Mouse (Mus musculus) liver, adult 2 months (tissue): Measurements from ENCODE around the gene Hist1h4n. TPM values are rescaled to one million over a fixed set of nuclear protein-coding genes. Genes with fewer than 3 reads are reported as not detected.
A peak's percentile ranks its signal among the peaks of the same experiment; 100 is the strongest.
"Not testable (repeated sequence)": the region's sequence is repeated elsewhere in the genome, so short reads cannot be mapped to it uniquely, and the experiment has no call there.

Experiments
- DNase-seq: peaks from one replicate; pipeline ENCODE4 v3.0.0-alpha.2; 2011; ENCODE audit warnings: low read depth, low spot score; ENCODE audit errors: extremely low read depth
- H3K27ac ChIP-seq: fragments of 200-500 bp; replicated peaks from 2 replicates; pipeline ENCODE4 v1.5.1; 2012; ENCODE audit warnings: low read depth, mild to moderate bottlenecking, control low read depth, inconsistent platforms, low read length; ENCODE audit not compliant: insufficient read depth
- H3K27me3 ChIP-seq: fragments of 200-500 bp; 2 replicates; pipeline ENCODE4 v1.6.1; 2012; ENCODE audit warnings: mild to moderate bottlenecking, moderate library complexity, low read length, inconsistent platforms; ENCODE audit not compliant: control insufficient read depth, insufficient read depth
- H3K36me3 ChIP-seq: fragments of 200-500 bp; 2 replicates; pipeline ENCODE4 v1.6.1; 2012; ENCODE audit warnings: low read length, inconsistent platforms; ENCODE audit not compliant: control insufficient read depth, insufficient read depth
- H3K4me1 ChIP-seq: fragments of 200-500 bp; 2 replicates; pipeline ENCODE4 v1.6.1; 2011; ENCODE audit warnings: low read length; ENCODE audit not compliant: control insufficient read depth, insufficient read depth
- H3K4me3 ChIP-seq: fragments of 200-500 bp; 2 replicates; pipeline ENCODE4 v1.5.1; 2011; ENCODE audit warnings: low read depth, mild to moderate bottlenecking, control low read depth, low read length, moderate library complexity; ENCODE audit not compliant: insufficient read depth
- H3K79me2 ChIP-seq: fragments of 200-500 bp; 2 replicates; pipeline ENCODE4 v1.6.1; 2012; ENCODE audit warnings: inconsistent platforms, mild to moderate bottlenecking, low read length, moderate library complexity; ENCODE audit not compliant: control insufficient read depth, insufficient read depth
- H3K9ac ChIP-seq: fragments of 200-500 bp; 2 replicates; pipeline ENCODE4 v1.6.1; 2012; ENCODE audit warnings: low read depth, mild to moderate bottlenecking, control low read depth, inconsistent platforms, low read length
- CTCF ChIP-seq: fragments of 200-500 bp; IDR thresholded peaks from 2 replicates; pipeline ENCODE4 v1.5.1; 2011; ENCODE audit warnings: low read depth, low read length, control low read depth
- POLR2A ChIP-seq: fragments of 200-500 bp; IDR thresholded peaks from 2 replicates; pipeline ENCODE4 v1.6.1; 2011; ENCODE audit warnings: low read length, control low read depth; ENCODE audit not compliant: insufficient read depth; ENCODE audit errors: extremely low read depth
- WGBS: fragments of 180-500 bp; shearing (Covaris S2); methylation state at CpG from one replicate; pipeline ENCODE4 v1.1.7; 2018; 5-methylcytosine and 5-hydroxymethylcytosine counted together
- polyA plus RNA-seq: library from polyadenylated mRNA; depleted of rRNA; stranded (reverse); fragments of >200 nt; gene quantifications from 2 replicates; pipeline ENCODE4 v1.2.3, GENCODE M21; 2012
- total RNA-seq: library from RNA; depleted of rRNA; stranded (reverse); fragments of >200 nt; gene quantifications from 2 replicates; pipeline ENCODE4 v1.2.3, GENCODE M21; 2014

Hist1h4n gene
- total and polyA plus RNA-seq, 2 experiments: 4.5 to 466 TPM

GRCm38 (mm10) chr13:21830344-21830743, 1.7 kb downstream of the Hist1h4n start:
- H3K79me2 ChIP-seq: no peaks in the 10 kb centered on the region
- no peaks in the 10 kb centered on the region for H3K36me3 ChIP-seq
- WGBS: 95% methylated on average over 10 of the region's 10 CpGs
- no peak overlapping the region for H3K27ac ChIP-seq
- H3K4me3 ChIP-seq: no peak overlapping the region
- TF ChIP-seq POLR2A: no peak
- TF ChIP-seq CTCF: no peak
- DNase-seq: no peak
- no peaks in the 10 kb centered on the region for H3K4me1 ChIP-seq
- H3K27me3 ChIP-seq: no peaks in the 10 kb centered on the region
- no peak overlapping the region for H3K9ac ChIP-seq

DNA sequence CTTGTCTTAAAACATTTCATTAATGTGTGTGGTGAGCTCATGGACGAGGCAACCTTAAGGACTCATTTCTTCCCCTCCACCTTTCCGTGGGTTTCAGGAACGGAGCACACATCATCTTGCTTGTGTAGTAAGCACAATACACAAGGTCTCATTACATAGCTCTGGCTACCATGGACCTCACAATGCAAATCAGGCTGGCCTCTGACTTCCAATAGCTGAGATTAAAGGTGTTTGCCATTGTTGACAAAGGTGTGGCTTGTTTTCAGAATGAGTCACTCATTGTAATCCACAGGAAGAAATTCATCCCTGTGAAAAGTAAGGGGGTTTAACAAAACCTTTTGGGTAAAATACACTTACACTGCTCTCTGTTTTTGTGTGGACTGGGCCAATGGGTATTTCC, 3.5 kb downstream of the Hist1h4n start:
- Histone ChIP-seq H3K79me2 (no peaks in the 10 kb centered on the region), H3K9ac (no peak overlapping the region), H3K4me1 (no peaks in the 10 kb centered on the region), H3K27ac (no peak overlapping the region), H3K27me3 (no peaks in the 10 kb centered on the region), H3K4me3 (no peak overlapping the region), H3K36me3 (no peaks in the 10 kb centered on the region)
- WGBS: 89% methylated on average over 3 of the region's 3 CpGs
- DNase-seq: no peak
- no peak for TF ChIP-seq POLR2A
- TF ChIP-seq CTCF: no peak

GRCm38 (mm10) chr13:21820082-21820890, 11.7 kb downstream of the Hist1h4n start:
- not testable (repeated sequence) for DNase-seq, H3K36me3 ChIP-seq, H3K79me2 ChIP-seq, H3K4me3 ChIP-seq, H3K27ac ChIP-seq, H3K9ac ChIP-seq, H3K4me1 ChIP-seq, H3K27me3 ChIP-seq
- 92% methylated on average over 6 of the region's 16 CpGs for WGBS

DNA sequence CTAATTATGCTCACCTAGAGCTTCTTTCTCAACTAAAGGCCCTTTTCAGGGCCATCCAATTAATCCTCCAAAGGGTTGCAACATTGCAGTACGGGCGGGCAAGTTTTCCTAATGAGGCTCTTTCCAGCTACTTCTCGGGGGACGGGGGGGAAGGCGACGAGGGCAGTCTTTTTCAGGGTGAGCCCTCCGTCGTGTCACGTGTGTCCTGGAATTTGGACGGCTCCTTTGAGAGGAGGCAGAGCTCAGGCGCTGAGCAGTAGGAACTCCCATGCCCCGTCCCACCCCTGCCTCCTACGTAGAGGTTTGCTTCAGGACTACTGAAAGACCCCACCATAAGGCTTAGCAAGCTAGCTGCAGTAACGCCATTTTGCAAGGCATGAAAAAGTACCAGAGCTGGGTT, 19.9 kb downstream of the Hist1h4n start:
- not testable (repeated sequence) for DNase-seq, H3K4me1 ChIP-seq, H3K79me2 ChIP-seq, H3K27me3 ChIP-seq, H3K27ac ChIP-seq, H3K9ac ChIP-seq, H3K36me3 ChIP-seq
- under 1% methylated on average over 14 of the region's 14 CpGs for WGBS
- H3K4me3 ChIP-seq: peak overlapping the region; percentile 30; the same call in 1 of the 2 replicates

- not testable (repeated sequence) for H3K4me1 ChIP-seq, H3K27ac ChIP-seq
Observed at GRCm38 (mm10) chr13:21811539-21811938, 20.5 kb downstream of the Hist1h4n start, which contains the start of gene Hist1h4m. Gene Hist1h4m (plus strand): TSS chr13:21811746.

GRCm38 (mm10) chr13:21811074-21811473, 20.9 kb downstream of the Hist1h4n start:
- WGBS: no CpG with 5 or more reads among the region's 8 CpGs
- not testable (repeated sequence) for H3K79me2 ChIP-seq, H3K4me1 ChIP-seq, H3K36me3 ChIP-seq, DNase-seq, H3K27me3 ChIP-seq, H3K4me3 ChIP-seq, H3K9ac ChIP-seq, H3K27ac ChIP-seq

More at GRCm38 (mm10) chr13:21811539-21811938, 20.5 kb downstream of the Hist1h4n start, which contains the start of gene Hist1h4m:
- peak within 1 kb of the TSS; percentile 30; the same call in 1 of the 2 replicates for H3K4me3 ChIP-seq
- not testable (repeated sequence) for H3K79me2 ChIP-seq, H3K36me3 ChIP-seq, DNase-seq, H3K9ac ChIP-seq, H3K27me3 ChIP-seq
- WGBS: no CpG with 5 or more reads among the region's 24 CpGs

GRCm38 (mm10) chr13:21810073-21810472, 21.9 kb downstream of the Hist1h4n start, which contains the start of the genes Hist1h2bq and Hist1h2ao:
Gene Hist1h2bq (minus strand): TSS chr13:21810197.
Gene Hist1h2ao (plus strand): TSS chr13:21810465.
- H3K27ac ChIP-seq, H3K4me1 ChIP-seq, H3K9ac ChIP-seq, H3K27me3 ChIP-seq, H3K4me3 ChIP-seq, H3K36me3 ChIP-seq, H3K79me2 ChIP-seq, DNase-seq: not testable (repeated sequence)
- no CpG with 5 or more reads among the region's 23 CpGs for whole genome bisulfite sequencing

- no CpG with 5 or more reads among the region's 4 CpGs for WGBS
- not testable (repeated sequence) for H3K27ac ChIP-seq, DNase-seq, H3K9ac ChIP-seq, H3K4me1 ChIP-seq, H3K79me2 ChIP-seq, H3K27me3 ChIP-seq, H3K36me3 ChIP-seq, H3K4me3 ChIP-seq
Observed at GRCm38 (mm10) chr13:21803058-21803457, 28.9 kb downstream of the Hist1h4n start.

DNA sequence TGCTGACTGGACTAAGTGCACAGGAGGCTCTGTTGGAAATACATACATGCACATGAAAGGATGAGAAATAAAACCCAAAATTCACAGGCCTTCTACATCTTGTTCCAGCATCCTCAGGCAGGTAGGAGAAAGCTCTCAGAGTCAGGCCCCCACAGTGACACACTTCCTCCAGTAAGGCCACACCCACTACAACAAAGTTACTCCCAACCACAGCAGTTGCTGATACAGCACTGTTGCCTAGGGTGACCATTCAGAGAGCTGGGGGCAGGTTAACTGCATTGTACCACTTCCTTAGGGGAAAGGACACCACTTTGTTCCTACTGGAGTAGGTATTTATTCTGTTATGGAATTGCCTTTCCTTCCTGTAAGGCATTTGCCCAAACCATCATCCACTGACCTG, 34.8 kb downstream of the Hist1h4n start:
- not testable (repeated sequence) for H3K4me3 ChIP-seq, H3K9ac ChIP-seq, H3K79me2 ChIP-seq, DNase-seq, H3K36me3 ChIP-seq, H3K4me1 ChIP-seq, H3K27ac ChIP-seq, H3K27me3 ChIP-seq
